Mouse (Mus musculus) forebrain, embryonic 16.5 days (tissue): ENCODE measurements at regions not wholly inside any gene's neighbourhood (a gene's known extent, or its start where the extent isn't known, plus 50 kb on each side); places are given as distances from the start of the nearest gene placed in this dataset.

Experiments
- ATAC-seq: fragments of 200-750 bp; cut with Nextera tagmentation; 2 replicates; pipeline ENCODE4 v1.8.0; 2017; ENCODE audit warnings: mild to moderate bottlenecking, moderate library complexity
- H3K27ac ChIP-seq: fragments of 300-500 bp; sonication (generic); 2 replicates; pipeline ENCODE4 v1.5.1; 2014; ENCODE audit warnings: low read length, control low read depth
- H3K27me3 ChIP-seq: fragments of 300-500 bp; sonication (generic); replicated peaks from 2 replicates; pipeline ENCODE4 v1.6.1; 2014; ENCODE audit warnings: low read length; ENCODE audit not compliant: control insufficient read depth, insufficient read depth
- H3K36me3 ChIP-seq: fragments of 300-500 bp; sonication (generic); 2 replicates; pipeline ENCODE4 v1.6.1; 2014; ENCODE audit not compliant: control insufficient read depth, insufficient read depth
- H3K4me1 ChIP-seq: fragments of 300-500 bp; sonication (generic); replicated peaks from 2 replicates; pipeline ENCODE4 v1.6.1; 2014; ENCODE audit warnings: low read length; ENCODE audit not compliant: control insufficient read depth, insufficient read depth
- H3K4me2 ChIP-seq: fragments of 300-500 bp; sonication (generic); 2 replicates; pipeline ENCODE4 v1.6.1; 2014; ENCODE audit warnings: mild to moderate bottlenecking, low read length, control low read depth
- H3K4me3 ChIP-seq: fragments of 300-500 bp; sonication (generic); replicated peaks from 2 replicates; pipeline ENCODE4 v1.5.1; 2014; ENCODE audit warnings: mild to moderate bottlenecking, low read length, control low read depth
- H3K9ac ChIP-seq: fragments of 300-500 bp; sonication (generic); replicated peaks from 2 replicates; pipeline ENCODE4 v1.6.1; 2014; ENCODE audit warnings: low read depth, low read length, control low read depth
- H3K9me3 ChIP-seq: fragments of 300-500 bp; sonication (generic); 2 replicates; pipeline ENCODE4 v1.6.1; 2016; ENCODE audit warnings: low read length; ENCODE audit not compliant: control insufficient read depth
- WGBS: fragments of 180-500 bp; shearing (Covaris S2); extraction: QIAGEN DNeasy Blood & Tissue Kit; methylation state at CpG from one replicate; pipeline ENCODE4 v1.1.7; 2014; 5-methylcytosine and 5-hydroxymethylcytosine counted together

- H3K9ac ChIP-seq, result no peak overlapping the region
- no peak overlapping the region for H3K27ac ChIP-seq
- no peak for ATAC-seq
- H3K36me3 ChIP-seq, result no peaks in the 10 kb centered on the region
- H3K27me3 ChIP-seq, result no peaks in the 10 kb centered on the region
- WGBS, result 70% methylated on average over 1 of the region's 1 CpGs
- no peaks in the 10 kb centered on the region for H3K9me3 ChIP-seq
- no peak overlapping the region for H3K4me3 ChIP-seq
- no peak overlapping the region for H3K4me2 ChIP-seq
- no peaks in the 10 kb centered on the region for H3K4me1 ChIP-seq
These were observed 83.2 kb upstream of the Arhgap28 start for GRCm38 (mm10) chr17:68087149-68087548.

- no peak overlapping the region for H3K4me3 ChIP-seq
- no peak for ATAC-seq
- H3K4me2 ChIP-seq, result no peak overlapping the region
- no peaks in the 10 kb centered on the region for H3K9me3 ChIP-seq
- H3K27me3 ChIP-seq, result no peaks in the 10 kb centered on the region
- no peak overlapping the region for H3K9ac ChIP-seq
- WGBS, result 80% methylated on average over 1 of the region's 1 CpGs
- H3K36me3 ChIP-seq, result no peaks in the 10 kb centered on the region
- no peaks in the 10 kb centered on the region for H3K4me1 ChIP-seq
- H3K27ac ChIP-seq, result no peak overlapping the region
These were observed 85.3 kb upstream of the Arhgap28 start for GRCm38 (mm10) chr17:68089179-68089578.

- Histone ChIP-seq H3K27ac (no peak overlapping the region), H3K4me3 (no peak overlapping the region), H3K4me2 (no peak overlapping the region), H3K27me3 (no peaks in the 10 kb centered on the region), H3K9ac (no peak overlapping the region), H3K9me3 (no peaks in the 10 kb centered on the region), H3K4me1 (no peaks in the 10 kb centered on the region), H3K36me3 (no peaks in the 10 kb centered on the region)
- no peak for ATAC-seq
- WGBS, result 77% methylated on average over 1 of the region's 1 CpGs
These were observed 85.9 kb upstream of the Arhgap28 start for GRCm38 (mm10) chr17:68089830-68090229.

GRCm38 (mm10) chr17:68096982-68097381 is 93.1 kb upstream of the Arhgap28 start:
- H3K27me3 ChIP-seq, result no peaks in the 10 kb centered on the region
- WGBS, result 42% methylated on average over 2 of the region's 2 CpGs
- no peak for ATAC-seq

GRCm38 (mm10) chr17:68097436-68097835 is 93.5 kb upstream of the Arhgap28 start:
- ATAC-seq, result no peak
- Histone ChIP-seq H3K4me2 (no peak overlapping the region), H3K27ac (no peak overlapping the region), H3K27me3 (no peaks in the 10 kb centered on the region), H3K9me3 (no peaks in the 10 kb centered on the region), H3K4me3 (no peak overlapping the region), H3K4me1 (no peaks in the 10 kb centered on the region), H3K9ac (no peak overlapping the region), H3K36me3 (no peaks in the 10 kb centered on the region)
- WGBS, result 83% methylated on average over 6 of the region's 6 CpGs

More at GRCm38 (mm10) chr17:68096982-68097381, 93.1 kb upstream of the Arhgap28 start:
- Histone ChIP-seq H3K9ac (no peak overlapping the region), H3K27ac (no peak overlapping the region), H3K9me3 (no peaks in the 10 kb centered on the region), H3K4me2 (no peak overlapping the region), H3K36me3 (no peaks in the 10 kb centered on the region), H3K4me1 (no peaks in the 10 kb centered on the region), H3K4me3 (no peak overlapping the region)

- Histone ChIP-seq H3K9ac (no peak overlapping the region), H3K27ac (no peak overlapping the region), H3K36me3 (no peaks in the 10 kb centered on the region), H3K4me3 (no peak overlapping the region), H3K4me2 (no peak overlapping the region), H3K27me3 (no peaks in the 10 kb centered on the region), H3K4me1 (no peaks in the 10 kb centered on the region), H3K9me3 (no peaks in the 10 kb centered on the region)
- no peak for ATAC-seq
- WGBS, result 74% methylated on average over 2 of the region's 2 CpGs
These were observed 96.2 kb upstream of the Arhgap28 start for GRCm38 (mm10) chr17:68100093-68100492.

- Histone ChIP-seq H3K36me3 (no peaks in the 10 kb centered on the region), H3K27ac (no peak overlapping the region), H3K27me3 (no peaks in the 10 kb centered on the region), H3K4me1 (no peaks in the 10 kb centered on the region), H3K4me2 (no peak overlapping the region), H3K9ac (no peak overlapping the region), H3K9me3 (no peaks in the 10 kb centered on the region), H3K4me3 (no peak overlapping the region)
- 88% methylated on average over 6 of the region's 6 CpGs for WGBS
- ATAC-seq, result no peak
These were observed 99.4 kb upstream of the Arhgap28 start for GRCm38 (mm10) chr17:68103346-68103745.

- Histone ChIP-seq H3K27me3 (no peaks in the 10 kb centered on the region), H3K4me1 (no peaks in the 10 kb centered on the region), H3K27ac (no peak overlapping the region), H3K4me3 (no peak overlapping the region), H3K36me3 (no peaks in the 10 kb centered on the region), H3K9ac (no peak overlapping the region), H3K9me3 (no peaks in the 10 kb centered on the region), H3K4me2 (no peak overlapping the region)
- WGBS, result 83% methylated on average over 8 of the region's 8 CpGs
- ATAC-seq, result no peak
These were observed 102.4 kb upstream of the Arhgap28 start for GRCm38 (mm10) chr17:68106366-68106765.

GRCm38 (mm10) chr17:68107875-68108274 is 104.0 kb upstream of the Arhgap28 start:
- WGBS, result 61% methylated on average over 5 of the region's 5 CpGs
- H3K4me2 ChIP-seq, result no peak overlapping the region
- ATAC-seq, result no peak

GRCm38 (mm10) chr17:68111834-68112473 is 108.0 kb upstream of the Arhgap28 start:
- Histone ChIP-seq H3K36me3 (no peaks in the 10 kb centered on the region), H3K9me3 (no peaks in the 10 kb centered on the region), H3K4me2 (no peak overlapping the region), H3K4me1 (no peaks in the 10 kb centered on the region), H3K27ac (no peak overlapping the region), H3K27me3 (no peaks in the 10 kb centered on the region), H3K4me3 (no peak overlapping the region), H3K9ac (no peak overlapping the region)
- no peak for ATAC-seq
- WGBS, result 82% methylated on average over 4 of the region's 4 CpGs

More at GRCm38 (mm10) chr17:68107875-68108274, 104.0 kb upstream of the Arhgap28 start:
- H3K27me3 ChIP-seq, result no peaks in the 10 kb centered on the region
- no peak overlapping the region for H3K27ac ChIP-seq
- no peaks in the 10 kb centered on the region for H3K4me1 ChIP-seq
- H3K4me3 ChIP-seq, result no peak overlapping the region
- no peaks in the 10 kb centered on the region for H3K9me3 ChIP-seq
- no peak overlapping the region for H3K9ac ChIP-seq
- H3K36me3 ChIP-seq, result no peaks in the 10 kb centered on the region
